Mouse (Mus musculus) heart, adult 2 months (tissue): ENCODE measurements at regions not wholly inside any gene's neighbourhood (a gene's known extent, or its start where the extent isn't known, plus 50 kb on each side); places are given as distances from the start of the nearest gene placed in this dataset.

Source experiments
- DNase-seq, 2 experiments: peaks; one replicate each; pipeline ENCODE4 v3.0.0; 2021
- H3K27ac ChIP-seq: fragments of 200-600 bp; 2 replicates; pipeline ENCODE4 v1.8.1; 2022
- H3K27me3 ChIP-seq: fragments of 200-500 bp; 2 replicates; pipeline ENCODE4 v1.6.1; 2012; ENCODE audit warnings: mild to moderate bottlenecking, low read length, inconsistent platforms, mixed read lengths; ENCODE audit not compliant: control insufficient read depth, insufficient read depth
- H3K36me3 ChIP-seq: fragments of 200-500 bp; 2 replicates; pipeline ENCODE4 v1.6.1; 2012; ENCODE audit warnings: low read length, inconsistent platforms; ENCODE audit not compliant: control insufficient read depth, insufficient read depth
- H3K4me1 ChIP-seq: fragments of 200-500 bp; 2 replicates; pipeline ENCODE4 v1.6.1; 2011; ENCODE audit warnings: low read length; ENCODE audit not compliant: control insufficient read depth, insufficient read depth
- H3K4me3 ChIP-seq: fragments of 200-600 bp; 2 replicates; pipeline ENCODE4 v1.8.1; 2022
- H3K79me2 ChIP-seq: fragments of 200-500 bp; replicated peaks from 2 replicates; pipeline ENCODE4 v1.6.1; 2012; ENCODE audit warnings: mild to moderate bottlenecking, inconsistent platforms, low read length, moderate library complexity, mixed read lengths; ENCODE audit not compliant: control insufficient read depth, insufficient read depth
- H3K9ac ChIP-seq: fragments of 200-500 bp; 2 replicates; pipeline ENCODE4 v1.6.1; 2012; ENCODE audit warnings: low read depth, mild to moderate bottlenecking, control low read depth, inconsistent platforms, low read length, mixed read lengths
- CTCF ChIP-seq: fragments of 200-600 bp; IDR thresholded peaks from 2 replicates; pipeline ENCODE4 v1.8.1; 2022; ENCODE audit warnings: antibody characterized with exemption, mild to moderate bottlenecking, moderate library complexity
- EP300 ChIP-seq: fragments of 200-500 bp; IDR thresholded peaks from 2 replicates; pipeline ENCODE4 v1.6.1; 2011; ENCODE audit warnings: low read depth, low read length, control low read depth; ENCODE audit not compliant: insufficient read depth
- POLR2A ChIP-seq: fragments of 200-500 bp; IDR thresholded peaks from 2 replicates; pipeline ENCODE4 v1.6.1; 2011; ENCODE audit warnings: mild to moderate bottlenecking, low read depth, low read length, control low read depth; ENCODE audit not compliant: insufficient read depth
- WGBS: fragments of 180-500 bp; shearing (Covaris S2); methylation state at CpG from one replicate; pipeline ENCODE4 v1.1.7; 2018; 5-methylcytosine and 5-hydroxymethylcytosine counted together
- intact Hi-C: fragments of 180-260 bp; cut with DNase I; formaldehyde crosslinking; loops from one replicate; pipeline ENCODE4 v1.15.1; 2025

- intact Hi-C loops: no loop called here
- WGBS: 85% methylated on average over 3 of the region's 3 CpGs
- H3K27me3 ChIP-seq: no peaks in the 10 kb centered on the region
- no peak overlapping the region for H3K27ac ChIP-seq
- H3K4me1 ChIP-seq: no peaks in the 10 kb centered on the region
- DNase-seq: no peak
- no peaks in the 10 kb centered on the region for H3K36me3 ChIP-seq
- no peaks in the 10 kb centered on the region for H3K79me2 ChIP-seq
- no peak overlapping the region for H3K9ac ChIP-seq
- TF ChIP-seq EP300: no peak
- TF ChIP-seq POLR2A: no peak
- H3K4me3 ChIP-seq: no peak overlapping the region
Measured at GRCm38 (mm10) chr5:33519394-33519793, 85.6 kb upstream of the Nkx1-1 start.

GRCm38 (mm10) chr5:33518860-33519259, 85.1 kb upstream of the Nkx1-1 start:
- Histone ChIP-seq H3K36me3 (no peaks in the 10 kb centered on the region), H3K9ac (no peak overlapping the region), H3K27ac (no peak overlapping the region), H3K4me3 (no peak overlapping the region), H3K4me1 (no peaks in the 10 kb centered on the region), H3K79me2 (no peaks in the 10 kb centered on the region), H3K27me3 (no peaks in the 10 kb centered on the region)
- intact Hi-C loops: no loop called here
- DNase-seq: no peak
- TF ChIP-seq POLR2A: no peak
- no peak for TF ChIP-seq CTCF
- 68% methylated on average over 6 of the region's 6 CpGs for WGBS

GRCm38 (mm10) chr5:33517625-33518024, 83.8 kb upstream of the Nkx1-1 start:
- Histone ChIP-seq H3K79me2 (no peaks in the 10 kb centered on the region), H3K36me3 (no peaks in the 10 kb centered on the region), H3K27me3 (no peaks in the 10 kb centered on the region), H3K27ac (no peak overlapping the region), H3K4me3 (no peak overlapping the region), H3K9ac (no peak overlapping the region), H3K4me1 (no peaks in the 10 kb centered on the region)
- TF ChIP-seq CTCF: no peak
- DNase-seq: no peak
- WGBS: 71% methylated on average over 8 of the region's 8 CpGs
- intact Hi-C loops: no loop called here

DNA sequence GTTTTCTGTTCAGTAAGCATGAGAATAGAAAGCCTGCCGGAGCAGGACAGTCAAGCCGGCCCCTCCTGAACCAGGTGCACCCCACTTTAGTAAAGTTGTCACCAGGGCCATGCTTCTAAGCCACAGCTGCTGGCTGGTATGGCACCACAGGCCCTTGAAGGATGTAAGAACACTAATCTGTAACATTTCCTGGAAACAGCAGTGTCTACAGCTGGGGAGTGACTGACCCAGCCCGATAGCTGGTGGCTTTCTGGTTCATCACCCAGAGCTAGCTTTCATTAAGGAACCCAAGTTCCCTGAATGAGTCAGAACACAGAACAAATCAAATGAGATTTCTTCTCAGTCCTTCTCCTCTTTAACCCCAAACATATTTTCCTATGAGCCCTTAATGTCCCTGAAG, 82.4 kb upstream of the Nkx1-1 start:
- TF ChIP-seq POLR2A (no peak), CTCF (no peak), EP300 (no peak)
- DNase-seq: no peak
- intact Hi-C loops: no loop called here
- H3K4me1 ChIP-seq: no peaks in the 10 kb centered on the region
- H3K27ac ChIP-seq: no peak overlapping the region
- no peaks in the 10 kb centered on the region for H3K36me3 ChIP-seq
- 70% methylated on average over 3 of the region's 3 CpGs for WGBS
- H3K27me3 ChIP-seq: no peaks in the 10 kb centered on the region
- H3K9ac ChIP-seq: no peak overlapping the region
- H3K4me3 ChIP-seq: no peak overlapping the region
- no peaks in the 10 kb centered on the region for H3K79me2 ChIP-seq

DNA sequence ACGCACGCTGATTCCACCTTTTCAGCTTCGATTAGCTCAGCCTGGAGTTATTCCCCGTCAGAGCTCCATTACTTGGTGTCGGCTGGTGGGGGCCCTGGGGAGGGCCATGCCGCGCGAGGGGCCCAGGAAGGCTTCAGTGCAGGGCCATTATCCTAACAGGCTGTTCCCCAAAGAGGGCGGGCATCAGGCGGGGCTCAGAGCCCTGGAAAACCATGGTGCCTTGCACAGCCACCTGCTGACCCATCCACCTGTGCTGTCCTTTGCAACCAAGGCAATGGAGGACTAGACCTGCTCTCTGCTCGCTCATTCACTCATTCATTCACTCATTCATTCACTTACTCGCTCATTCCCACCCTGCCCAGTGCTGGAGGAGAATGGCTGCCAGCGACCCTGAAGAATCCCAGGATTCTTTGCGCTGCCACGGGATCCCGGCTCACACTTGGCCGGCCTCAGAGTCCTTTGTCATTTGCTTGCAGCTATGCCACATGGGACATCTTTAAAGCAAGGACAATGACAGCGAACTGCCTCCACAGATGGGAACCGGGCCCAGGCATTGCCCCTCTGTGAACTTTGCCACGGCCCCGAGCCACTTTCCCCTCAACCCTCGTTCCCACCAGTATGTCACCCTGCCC, 78.6 kb upstream of the Nkx1-1 start:
- Histone ChIP-seq H3K36me3 (no peaks in the 10 kb centered on the region), H3K9ac (no peak overlapping the region), H3K4me3 (no peak overlapping the region), H3K79me2 (no peaks in the 10 kb centered on the region), H3K27ac (no peak overlapping the region), H3K27me3 (no peaks in the 10 kb centered on the region), H3K4me1 (no peaks in the 10 kb centered on the region)
- TF ChIP-seq CTCF (no peak), POLR2A (no peak)
- no peak for DNase-seq
- intact Hi-C loops: no loop called here
- WGBS: 50% methylated on average over 22 of the region's 22 CpGs

DNA sequence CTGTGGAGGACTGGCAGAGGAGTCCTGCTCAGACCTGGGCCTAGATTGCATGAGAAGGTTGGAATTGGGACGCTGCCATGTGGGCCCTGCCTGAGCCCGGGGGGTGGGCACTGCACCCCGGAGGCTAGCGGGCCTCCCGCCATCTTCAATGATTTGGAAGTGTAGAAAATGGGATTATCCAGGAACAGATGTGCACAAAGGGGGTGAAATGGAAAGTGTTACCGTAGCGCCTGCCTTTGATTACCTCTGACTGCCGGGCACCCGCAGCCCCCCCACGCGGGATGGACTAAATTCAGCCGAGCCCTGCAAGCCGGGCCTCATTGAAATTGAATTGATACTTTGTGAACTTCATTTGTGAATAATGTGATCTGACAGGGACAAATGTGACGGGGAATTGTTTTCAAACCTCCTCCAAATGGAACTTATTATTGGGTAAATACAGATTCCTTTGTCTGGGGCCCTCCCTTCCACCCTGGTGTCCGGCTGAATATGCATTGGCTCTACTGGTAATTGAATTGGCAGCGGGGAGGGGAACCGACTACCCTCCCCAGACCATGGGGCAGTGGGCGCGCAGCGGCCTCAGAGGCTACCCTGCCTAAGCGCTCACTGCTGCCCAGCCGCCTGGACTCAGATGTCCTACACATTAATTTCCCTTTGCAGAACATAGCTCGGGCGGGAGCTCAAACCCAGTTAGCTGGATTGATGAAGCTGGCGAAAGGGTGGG, 77.9 kb upstream of the Nkx1-1 start:
- H3K9ac ChIP-seq: no peak overlapping the region
- no peak for DNase-seq
- H3K4me1 ChIP-seq: no peaks in the 10 kb centered on the region
- H3K27me3 ChIP-seq: no peaks in the 10 kb centered on the region
- no peaks in the 10 kb centered on the region for H3K36me3 ChIP-seq
- H3K4me3 ChIP-seq: no peak overlapping the region
- WGBS: 69% methylated on average over 25 of the region's 25 CpGs
- no peak for TF ChIP-seq CTCF
- TF ChIP-seq EP300: no peak
- TF ChIP-seq POLR2A: no peak
- intact Hi-C loops: no loop called here
- no peaks in the 10 kb centered on the region for H3K79me2 ChIP-seq
- no peak overlapping the region for H3K27ac ChIP-seq
